Mouse (Mus musculus): ENCODE data around the gene Mtcl1. TPM values are rescaled to one million over a fixed set of nuclear protein-coding genes. Genes with fewer than 3 reads are reported as not detected.

The Mtcl1 gene
- polyA plus RNA-seq, 1 experiment from 2014 or later: 1.8 TPM

GRCm38 (mm10) chr17:66485742-66486141, 36.2 kb upstream of the Mtcl1 start:
- Histone ChIP-seq H3K27me3 (ENCODE audit: control insufficient read depth, insufficient read depth, low read length) (no peaks in the 10 kb centered on the region), H3K9me3 (ENCODE audit: control insufficient read depth, low read length) (no peaks in the 10 kb centered on the region), H3K9ac (ENCODE audit: low read length) (no peak overlapping the region), H3K4me3 (ENCODE audit: low read depth, low read length) (no peak overlapping the region), H3K4me1 (replicated peaks; ENCODE audit: control insufficient read depth, insufficient read depth) (no peaks in the 10 kb centered on the region), H3K4me2 (replicated peaks; ENCODE audit: low read depth) (no peak overlapping the region), H3K36me3 (ENCODE audit: control insufficient read depth, insufficient read depth, low read length) (no peaks in the 10 kb centered on the region), H3K27ac (replicated peaks) (no peak overlapping the region)
- 10% methylated on average over 11 of the region's 11 CpGs for WGBS
- ATAC-seq (ENCODE audit: low FRiP score, low TSS enrichment) (no peak), DNase-seq (ENCODE audit: low spot score) (peak; percentile 74)
- TF ChIP-seq EP300 (optimal IDR thresholded peaks at IDR 0.05): no peak
- TF ChIP-seq CTCF (IDR thresholded peaks at IDR 0.05; ENCODE audit: low read depth): peak; percentile 86

- no peak overlapping the region for H3K27ac ChIP-seq (replicated peaks)
- 51% methylated on average over 2 of the region's 2 CpGs for WGBS
- DNase-seq (ENCODE audit: low spot score): no peak
- no peaks in the 10 kb centered on the region for H3K9me3 ChIP-seq (ENCODE audit: control insufficient read depth, low read length)
- H3K4me1 ChIP-seq (replicated peaks; ENCODE audit: control insufficient read depth, insufficient read depth): no peaks in the 10 kb centered on the region
- no peaks in the 10 kb centered on the region for H3K36me3 ChIP-seq (ENCODE audit: control insufficient read depth, insufficient read depth, low read length)
- TF ChIP-seq EP300 (optimal IDR thresholded peaks at IDR 0.05) (no peak), CTCF (IDR thresholded peaks at IDR 0.05; ENCODE audit: low read depth) (no peak)
- no peak for ATAC-seq (ENCODE audit: low FRiP score, low TSS enrichment)
- H3K4me2 ChIP-seq (replicated peaks; ENCODE audit: low read depth): no peak overlapping the region
- no peaks in the 10 kb centered on the region for H3K27me3 ChIP-seq (ENCODE audit: control insufficient read depth, insufficient read depth, low read length)
- no peak overlapping the region for H3K4me3 ChIP-seq (ENCODE audit: low read depth, low read length)
- no peak overlapping the region for H3K9ac ChIP-seq (ENCODE audit: low read length)
Observed at GRCm38 (mm10) chr17:66484965-66485364, 35.4 kb upstream of the Mtcl1 start.

GRCm38 (mm10) chr17:66483651-66484454, 34.3 kb upstream of the Mtcl1 start:
- H3K4me3 ChIP-seq (ENCODE audit: low read depth, low read length): no peak overlapping the region
- no peaks in the 10 kb centered on the region for H3K4me1 ChIP-seq (replicated peaks; ENCODE audit: control insufficient read depth, insufficient read depth)
- H3K27me3 ChIP-seq (ENCODE audit: control insufficient read depth, insufficient read depth, low read length): no peaks in the 10 kb centered on the region
- ATAC-seq (ENCODE audit: low FRiP score, low TSS enrichment): no peak
- H3K27ac ChIP-seq (replicated peaks): no peak overlapping the region
- DNase-seq (ENCODE audit: low spot score): no peak
- 81% methylated on average over 9 of the region's 9 CpGs for WGBS
- no peaks in the 10 kb centered on the region for H3K36me3 ChIP-seq (ENCODE audit: control insufficient read depth, insufficient read depth, low read length)
- no peak overlapping the region for H3K4me2 ChIP-seq (replicated peaks; ENCODE audit: low read depth)
- TF ChIP-seq EP300 (optimal IDR thresholded peaks at IDR 0.05) (no peak), CTCF (IDR thresholded peaks at IDR 0.05; ENCODE audit: low read depth) (no peak)
- no peaks in the 10 kb centered on the region for H3K9me3 ChIP-seq (ENCODE audit: control insufficient read depth, low read length)
- H3K9ac ChIP-seq (ENCODE audit: low read length): no peak overlapping the region

GRCm38 (mm10) chr17:66481295-66481694, 31.7 kb upstream of the Mtcl1 start:
- Histone ChIP-seq H3K9ac (ENCODE audit: low read length) (no peak overlapping the region), H3K9me3 (ENCODE audit: control insufficient read depth, low read length) (no peaks in the 10 kb centered on the region), H3K4me2 (replicated peaks; ENCODE audit: low read depth) (no peak overlapping the region), H3K27ac (replicated peaks) (no peak overlapping the region), H3K4me3 (ENCODE audit: low read depth, low read length) (no peak overlapping the region), H3K4me1 (replicated peaks; ENCODE audit: control insufficient read depth, insufficient read depth) (no peaks in the 10 kb centered on the region), H3K27me3 (ENCODE audit: control insufficient read depth, insufficient read depth, low read length) (no peaks in the 10 kb centered on the region), H3K36me3 (ENCODE audit: control insufficient read depth, insufficient read depth, low read length) (no peaks in the 10 kb centered on the region)
- 89% methylated on average over 4 of the region's 5 CpGs for WGBS
- DNase-seq (ENCODE audit: low spot score) (no peak), ATAC-seq (ENCODE audit: low FRiP score, low TSS enrichment) (no peak)
- no peak for TF ChIP-seq CTCF (IDR thresholded peaks at IDR 0.05; ENCODE audit: low read depth)
- TF ChIP-seq EP300 (optimal IDR thresholded peaks at IDR 0.05): no peak

DNA sequence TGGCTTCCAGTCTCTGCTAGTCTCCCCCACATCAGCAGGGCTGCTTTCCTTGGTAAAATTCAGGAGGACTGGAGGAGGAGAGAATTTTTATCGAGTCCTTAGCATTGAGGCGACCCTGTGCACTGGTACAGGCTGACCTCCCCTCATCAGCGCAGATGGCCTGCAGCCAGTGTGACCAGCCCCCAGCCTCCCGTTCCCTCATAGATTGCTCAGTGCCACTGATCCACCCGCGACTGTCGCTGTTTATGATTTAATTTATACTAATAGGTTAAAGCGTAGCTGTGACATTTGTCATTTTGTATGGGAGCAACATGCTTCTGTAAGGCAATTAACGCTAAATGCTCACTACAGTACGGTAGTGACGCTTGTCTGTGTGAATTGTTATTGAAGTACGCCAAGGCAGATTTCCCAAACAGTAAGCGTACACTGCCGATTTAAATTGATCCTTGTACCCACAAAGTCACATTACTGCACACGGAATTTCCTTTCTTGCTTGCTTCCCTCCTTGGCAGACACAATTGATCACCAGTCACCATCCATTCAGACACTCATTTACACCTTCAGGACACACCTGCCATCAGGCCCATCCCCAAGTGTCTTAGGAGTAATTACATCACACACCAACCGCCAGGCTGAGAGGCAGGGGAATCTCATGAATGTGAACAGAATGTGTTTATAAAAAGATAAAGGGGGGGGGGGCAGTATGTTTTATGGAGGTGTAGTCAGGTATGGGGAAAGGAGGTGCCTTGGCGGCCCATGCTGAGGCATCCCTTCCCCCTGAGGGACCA, 31.1 kb upstream of the Mtcl1 start:
- Histone ChIP-seq H3K27me3 (ENCODE audit: control insufficient read depth, insufficient read depth, low read length) (no peaks in the 10 kb centered on the region), H3K4me2 (replicated peaks; ENCODE audit: low read depth) (no peak overlapping the region), H3K9me3 (ENCODE audit: control insufficient read depth, low read length) (no peaks in the 10 kb centered on the region), H3K9ac (ENCODE audit: low read length) (no peak overlapping the region), H3K36me3 (ENCODE audit: control insufficient read depth, insufficient read depth, low read length) (no peaks in the 10 kb centered on the region), H3K27ac (replicated peaks) (no peak overlapping the region), H3K4me1 (replicated peaks; ENCODE audit: control insufficient read depth, insufficient read depth) (no peaks in the 10 kb centered on the region), H3K4me3 (ENCODE audit: low read depth, low read length) (no peak overlapping the region)
- ATAC-seq (ENCODE audit: low FRiP score, low TSS enrichment) (no peak), DNase-seq (ENCODE audit: low spot score) (no peak)
- WGBS: 44% methylated on average over 17 of the region's 17 CpGs
- no peak for TF ChIP-seq CTCF (IDR thresholded peaks at IDR 0.05; ENCODE audit: low read depth)
- no peak for TF ChIP-seq EP300 (optimal IDR thresholded peaks at IDR 0.05)

Data from stomach, postnatal 0 days (tissue).